Mouse (Mus musculus) liver, embryonic 15.5 days (tissue): Measurements from ENCODE around the gene Paqr9. TPM values are rescaled to one million over a fixed set of nuclear protein-coding genes. Genes with fewer than 3 reads are reported as not detected.

Experiments
- ATAC-seq: fragments of 200-750 bp; cut with Nextera tagmentation; 2 replicates; pipeline ENCODE4 v1.8.0; 2017; ENCODE audit warnings: moderate number of reproducible peaks, mild to moderate bottlenecking, moderate library complexity; ENCODE audit not compliant: insufficient read depth
- H3K27ac ChIP-seq: fragments of 300-500 bp; sonication (generic); replicated peaks from 2 replicates; pipeline ENCODE4 v1.5.1; 2015; ENCODE audit warnings: mild to moderate bottlenecking, inconsistent platforms
- H3K27me3 ChIP-seq: fragments of 300-500 bp; sonication (generic); 2 replicates; pipeline ENCODE4 v1.6.1; 2015; ENCODE audit warnings: mild to moderate bottlenecking, inconsistent platforms
- H3K36me3 ChIP-seq: fragments of 300-500 bp; sonication (generic); replicated peaks from 2 replicates; pipeline ENCODE4 v1.6.1; 2015; ENCODE audit warnings: moderate library complexity, mild to moderate bottlenecking, inconsistent platforms
- H3K4me1 ChIP-seq: fragments of 300-500 bp; sonication (generic); replicated peaks from 2 replicates; pipeline ENCODE4 v1.6.1; 2015; ENCODE audit warnings: inconsistent platforms
- H3K4me2 ChIP-seq: fragments of 300-500 bp; sonication (generic); 2 replicates; pipeline ENCODE4 v1.6.1; 2015; ENCODE audit warnings: moderate library complexity, mild to moderate bottlenecking, inconsistent platforms
- H3K4me3 ChIP-seq: fragments of 300-500 bp; sonication (generic); replicated peaks from 2 replicates; pipeline ENCODE4 v1.5.1; 2015; ENCODE audit warnings: mild to moderate bottlenecking, inconsistent platforms
- H3K9ac ChIP-seq: fragments of 300-500 bp; sonication (generic); 2 replicates; pipeline ENCODE4 v1.6.1; 2015; ENCODE audit warnings: moderate library complexity, mild to moderate bottlenecking, inconsistent platforms
- H3K9me3 ChIP-seq: fragments of 300-500 bp; sonication (generic); replicated peaks from 2 replicates; pipeline ENCODE4 v1.6.1; 2016; ENCODE audit warnings: inconsistent platforms
- WGBS: fragments of 180-500 bp; shearing (Covaris S2); methylation state at CpG from one replicate; pipeline ENCODE4 v1.1.7; 2015; ENCODE audit warnings: mixed read lengths; ENCODE audit not compliant: insufficient replicate concordance; 5-methylcytosine and 5-hydroxymethylcytosine counted together
- polyA plus RNA-seq: library from polyadenylated mRNA; unstranded; fragments of >200 nt; fragmentation: Nextera tagmentation; extraction: Ambion mirVana; gene quantifications from 2 replicates; pipeline ENCODE4 v1.2.1, GENCODE M21; 2015

Gene Paqr9
- polyA plus RNA-seq, 1 experiment from 2014 or later = 13.3 TPM

GRCm38 (mm10) chr9:95546679-95547078 lies 12.8 kb upstream of the Paqr9 start:
- Histone ChIP-seq H3K9ac (no peak overlapping the region), H3K36me3 (no peaks in the 10 kb centered on the region), H3K4me1 (peaks cover 53% of the 10 kb centered on the region), H3K4me3 (no peak overlapping the region), H3K27me3 (no peaks in the 10 kb centered on the region), H3K27ac (0 out of 2 replicates have a peak overlapping the region, but pooled peaks have one; percentile 51), H3K4me2 (peak overlapping the region; percentile 37; the same call in 1 of the 2 replicates), H3K9me3 (no peaks in the 10 kb centered on the region)
- peak; percentile 82 for ATAC-seq
- WGBS = 22% methylated on average over 7 of the region's 7 CpGs

GRCm38 (mm10) chr9:95549626-95550411 lies 9.6 kb upstream of the Paqr9 start:
- Histone ChIP-seq H3K9me3 (no peaks in the 10 kb centered on the region), H3K4me3 (no peak overlapping the region), H3K27me3 (no peaks in the 10 kb centered on the region), H3K36me3 (no peaks in the 10 kb centered on the region), H3K27ac (peak overlapping the region; percentile 78; the same call in 1 of the 2 replicates), H3K4me2 (no peak overlapping the region), H3K4me1 (peaks cover 85% of the 10 kb centered on the region), H3K9ac (no peak overlapping the region)
- no peak for ATAC-seq
- WGBS = 67% methylated on average over 15 of the region's 15 CpGs

GRCm38 (mm10) chr9:95550856-95551774 lies 8.3 kb upstream of the Paqr9 start:
- ATAC-seq = peak; percentile 68
- H3K36me3 ChIP-seq = no peaks in the 10 kb centered on the region
- no peaks in the 10 kb centered on the region for H3K9me3 ChIP-seq
- H3K27me3 ChIP-seq = no peaks in the 10 kb centered on the region
- no peak overlapping the region for H3K4me3 ChIP-seq
- peak overlapping the region; percentile 19; the same call in 1 of the 2 replicates for H3K9ac ChIP-seq
- H3K4me1 ChIP-seq = peaks cover 96% of the 10 kb centered on the region
- peak overlapping the region; percentile 29; the same call in 1 of the 2 replicates for H3K4me2 ChIP-seq
- 22% methylated on average over 9 of the region's 9 CpGs for WGBS
- H3K27ac ChIP-seq = peak overlapping the region; percentile 90

- Histone ChIP-seq H3K27me3 (peaks cover 3% of the 10 kb centered on the region; the same call in 1 of the 2 replicates), H3K4me1 (peaks cover 96% of the 10 kb centered on the region), H3K9me3 (no peaks in the 10 kb centered on the region), H3K27ac (peak overlapping the region; percentile 90), H3K4me2 (no peak overlapping the region; the same call in 1 of the 2 replicates), H3K36me3 (no peaks in the 10 kb centered on the region), H3K9ac (no peak overlapping the region), H3K4me3 (no peak overlapping the region)
- 72% methylated on average over 10 of the region's 10 CpGs for WGBS
- ATAC-seq = no peak
Measured at GRCm38 (mm10) chr9:95552175-95552705, 7.2 kb upstream of the Paqr9 start.

- peak; percentile 37 for ATAC-seq
- 39% methylated on average over 18 of the region's 18 CpGs for WGBS
- no peaks in the 10 kb centered on the region for H3K9me3 ChIP-seq
- H3K4me1 ChIP-seq = peaks cover 96% of the 10 kb centered on the region
- peak overlapping the region; percentile 57 for H3K4me2 ChIP-seq
- peaks cover 24% of the 10 kb centered on the region for H3K27me3 ChIP-seq
- no peaks in the 10 kb centered on the region for H3K36me3 ChIP-seq
- H3K27ac ChIP-seq = peak overlapping the region; percentile 90
- H3K9ac ChIP-seq = peak overlapping the region; percentile 15; the same call in 1 of the 2 replicates
- 0 out of 2 replicates have a peak overlapping the region, but pooled peaks have one; percentile 0 for H3K4me3 ChIP-seq
Measured at GRCm38 (mm10) chr9:95554231-95555221, 4.9 kb upstream of the Paqr9 start.

GRCm38 (mm10) chr9:95555233-95555740 lies 4.2 kb upstream of the Paqr9 start:
- WGBS = 45% methylated on average over 5 of the region's 5 CpGs
- Histone ChIP-seq H3K9me3 (no peaks in the 10 kb centered on the region), H3K4me2 (peak overlapping the region; percentile 57), H3K27me3 (peaks cover 32% of the 10 kb centered on the region), H3K36me3 (no peaks in the 10 kb centered on the region), H3K27ac (peak overlapping the region; percentile 90), H3K4me1 (peaks cover 95% of the 10 kb centered on the region), H3K4me3 (0 out of 2 replicates have a peak overlapping the region, but pooled peaks have one; percentile 0), H3K9ac (peak overlapping the region; percentile 45; the same call in 1 of the 2 replicates)
- peak; percentile 30 for ATAC-seq

- Histone ChIP-seq H3K9ac (0 out of 2 replicates have a peak overlapping the region, but pooled peaks have one; percentile 7), H3K4me2 (peak overlapping the region; percentile 57)
Measured at GRCm38 (mm10) chr9:95556067-95556512, 3.4 kb upstream of the Paqr9 start.

GRCm38 (mm10) chr9:95557722-95558121 lies 1.7 kb upstream of the Paqr9 start:
- H3K4me2 ChIP-seq = no peak overlapping the region
- no peaks in the 10 kb centered on the region for H3K9me3 ChIP-seq
- H3K9ac ChIP-seq = no peak overlapping the region
- H3K27ac ChIP-seq = peak overlapping the region; percentile 90; the same call in 1 of the 2 replicates
- H3K27me3 ChIP-seq = peaks cover 56% of the 10 kb centered on the region
- H3K36me3 ChIP-seq = no peaks in the 10 kb centered on the region
- no peak for ATAC-seq
- H3K4me1 ChIP-seq = peaks cover 82% of the 10 kb centered on the region
- 39% methylated on average over 6 of the region's 6 CpGs for WGBS
- no peak overlapping the region for H3K4me3 ChIP-seq

More at GRCm38 (mm10) chr9:95556067-95556512, 3.4 kb upstream of the Paqr9 start:
- ATAC-seq = peak; percentile 35
- Histone ChIP-seq H3K9me3 (no peaks in the 10 kb centered on the region), H3K27ac (peak overlapping the region; percentile 90), H3K4me1 (peaks cover 95% of the 10 kb centered on the region), H3K27me3 (peaks cover 40% of the 10 kb centered on the region), H3K4me3 (no peak overlapping the region), H3K36me3 (no peaks in the 10 kb centered on the region)
- 21% methylated on average over 4 of the region's 4 CpGs for WGBS

- peak overlapping the region; percentile 78 for H3K27ac ChIP-seq
- peak overlapping the region; percentile 72 for H3K4me3 ChIP-seq
- ATAC-seq = no peak
- peak overlapping the region; percentile 63; the same call in 1 of the 2 replicates for H3K9ac ChIP-seq
- peaks cover 72% of the 10 kb centered on the region for H3K4me1 ChIP-seq
- H3K27me3 ChIP-seq = peaks cover 65% of the 10 kb centered on the region
- no peaks in the 10 kb centered on the region for H3K9me3 ChIP-seq
- H3K36me3 ChIP-seq = no peaks in the 10 kb centered on the region
- H3K4me2 ChIP-seq = peak overlapping the region; percentile 92
- WGBS = 12% methylated on average over 11 of the region's 11 CpGs
Measured at GRCm38 (mm10) chr9:95558726-95559058, 765 bp upstream of the Paqr9 start.
